Mouse (Mus musculus) spleen, adult 2 months (tissue): ENCODE data around the gene Csrnp2. TPM values are rescaled to one million over a fixed set of nuclear protein-coding genes. Genes with fewer than 3 reads are reported as not detected.
"Not testable (repeated sequence)": the region's sequence is repeated elsewhere in the genome, so short reads cannot be mapped to it uniquely, and the experiment has no call there.

Experiments
- DNase-seq, 2 experiments: peaks; one replicate each; pipeline versions ENCODE4 v3.0.0 to v3.0.0-alpha.2; 2012 to 2021; ENCODE audit warnings: low spot score in 2 of 2, low read depth in 1 of 2
- H3K27ac ChIP-seq: fragments of 200-500 bp; 2 replicates; pipeline ENCODE4 v1.5.1; 2012; ENCODE audit warnings: low read length, inconsistent platforms; ENCODE audit not compliant: insufficient read depth
- H3K27me3 ChIP-seq: fragments of 200-500 bp; 2 replicates; pipeline ENCODE4 v1.6.1; 2012; ENCODE audit warnings: mild to moderate bottlenecking, moderate library complexity, low read length, inconsistent platforms; ENCODE audit not compliant: control insufficient read depth, insufficient read depth
- H3K36me3 ChIP-seq: fragments of 200-500 bp; 2 replicates; pipeline ENCODE4 v1.6.1; 2012; ENCODE audit warnings: mild to moderate bottlenecking, low read length, inconsistent platforms; ENCODE audit not compliant: control insufficient read depth, insufficient read depth
- H3K4me1 ChIP-seq: fragments of 200-500 bp; 2 replicates; pipeline ENCODE4 v1.6.1; 2011; ENCODE audit warnings: inconsistent platforms; ENCODE audit not compliant: control insufficient read depth, insufficient read depth, insufficient read length
- H3K4me3 ChIP-seq: fragments of 200-500 bp; 2 replicates; pipeline ENCODE4 v1.5.1; 2011; ENCODE audit warnings: mild to moderate bottlenecking, inconsistent platforms; ENCODE audit not compliant: insufficient read depth, insufficient read length; ENCODE audit errors: extremely low read depth
- CTCF ChIP-seq: fragments of 200-500 bp; IDR thresholded peaks from 2 replicates; pipeline ENCODE4 v1.5.1; 2011; ENCODE audit warnings: mild to moderate bottlenecking, inconsistent platforms; ENCODE audit not compliant: insufficient read depth, insufficient read length, insufficient replicate concordance; ENCODE audit errors: extremely low read depth
- POLR2A ChIP-seq: fragments of 200-500 bp; IDR thresholded peaks from 2 replicates; pipeline ENCODE4 v1.6.1; 2011; ENCODE audit warnings: low read depth, low read length, inconsistent platforms
- WGBS: fragments of 180-500 bp; shearing (Covaris S2); methylation state at CpG from one replicate; pipeline ENCODE4 v1.1.7; 2018; 5-methylcytosine and 5-hydroxymethylcytosine counted together
- polyA plus RNA-seq: library from polyadenylated mRNA; depleted of rRNA; stranded (reverse); fragments of >200 nt; gene quantifications from 2 replicates; pipeline ENCODE4 v1.2.3, GENCODE M21; 2012

Csrnp2 gene
- polyA plus RNA-seq, 1 experiment = 1.7 TPM

GRCm38 (mm10) chr15:100527900-100528299 is 32.6 kb upstream of the Csrnp2 start:
- Histone ChIP-seq H3K27ac (no peak overlapping the region), H3K27me3 (no peaks in the 10 kb centered on the region), H3K36me3 (no peaks in the 10 kb centered on the region), H3K4me3 (no peak overlapping the region), H3K4me1 (no peaks in the 10 kb centered on the region)
- WGBS = 79% methylated on average over 5 of the region's 5 CpGs
- TF ChIP-seq CTCF = no peak
- TF ChIP-seq POLR2A = no peak
- DNase-seq = no peak

GRCm38 (mm10) chr15:100525405-100525804 is 30.1 kb upstream of the Csrnp2 start:
- Histone ChIP-seq H3K4me1 (no peaks in the 10 kb centered on the region), H3K27me3 (no peaks in the 10 kb centered on the region), H3K27ac (no peak overlapping the region), H3K4me3 (no peak overlapping the region), H3K36me3 (no peaks in the 10 kb centered on the region)
- no peak for DNase-seq
- no peak for TF ChIP-seq CTCF
- no peak for TF ChIP-seq POLR2A
- WGBS = 93% methylated on average over 14 of the region's 14 CpGs

GRCm38 (mm10) chr15:100520306-100520705 is 25.0 kb upstream of the Csrnp2 start:
- H3K4me1 ChIP-seq = no peaks in the 10 kb centered on the region
- 0 out of 2 replicates have a peak, but pooled peaks cover 2% of the 10 kb centered on the region for H3K36me3 ChIP-seq
- no peak overlapping the region for H3K4me3 ChIP-seq
- H3K27me3 ChIP-seq = no peaks in the 10 kb centered on the region
- no peak overlapping the region for H3K27ac ChIP-seq
- 94% methylated on average over 14 of the region's 14 CpGs for WGBS
- TF ChIP-seq CTCF (no peak), POLR2A (no peak)
- DNase-seq = no peak

GRCm38 (mm10) chr15:100515121-100515520 is 19.8 kb upstream of the Csrnp2 start:
- no peak for TF ChIP-seq CTCF
- no peak for TF ChIP-seq POLR2A
- DNase-seq = no peak
- no peaks in the 10 kb centered on the region for H3K27me3 ChIP-seq
- no peak overlapping the region for H3K4me3 ChIP-seq
- 91% methylated on average over 2 of the region's 2 CpGs for WGBS
- peaks cover 3% of the 10 kb centered on the region; the same call in 1 of the 2 replicates for H3K36me3 ChIP-seq
- no peaks in the 10 kb centered on the region for H3K4me1 ChIP-seq
- no peak overlapping the region for H3K27ac ChIP-seq

- Histone ChIP-seq H3K36me3 (peaks cover 3% of the 10 kb centered on the region; the same call in 1 of the 2 replicates), H3K27me3 (no peaks in the 10 kb centered on the region), H3K4me1 (no peaks in the 10 kb centered on the region), H3K27ac (no peak overlapping the region), H3K4me3 (no peak overlapping the region)
- TF ChIP-seq CTCF (no peak), POLR2A (no peak)
- no peak for DNase-seq
- WGBS = 92% methylated on average over 4 of the region's 4 CpGs
Observed at GRCm38 (mm10) chr15:100513387-100513786, 18.1 kb upstream of the Csrnp2 start.

- Histone ChIP-seq H3K4me1 (peaks cover 2% of the 10 kb centered on the region; the same call in 1 of the 2 replicates), H3K36me3 (peaks cover 3% of the 10 kb centered on the region; the same call in 1 of the 2 replicates), H3K27ac (no peak overlapping the region), H3K4me3 (no peak overlapping the region), H3K27me3 (no peaks in the 10 kb centered on the region)
- WGBS = 95% methylated on average over 11 of the region's 11 CpGs
- TF ChIP-seq CTCF (no peak), POLR2A (no peak)
- no peak for DNase-seq
Observed at GRCm38 (mm10) chr15:100510072-100510471, 14.8 kb upstream of the Csrnp2 start.

GRCm38 (mm10) chr15:100508454-100509167 is 13.3 kb upstream of the Csrnp2 start:
- TF ChIP-seq POLR2A (no peak), CTCF (no peak)
- WGBS = 88% methylated on average over 13 of the region's 13 CpGs
- Histone ChIP-seq H3K27me3 (no peaks in the 10 kb centered on the region), H3K4me1 (peaks cover 2% of the 10 kb centered on the region; the same call in 1 of the 2 replicates), H3K36me3 (peaks cover 3% of the 10 kb centered on the region; the same call in 1 of the 2 replicates), H3K27ac (no peak overlapping the region), H3K4me3 (no peak overlapping the region)
- no peak for DNase-seq

GRCm38 (mm10) chr15:100499506-100499905 is 4.2 kb upstream of the Csrnp2 start:
- not testable (repeated sequence) for H3K27ac ChIP-seq, H3K27me3 ChIP-seq, H3K4me3 ChIP-seq, H3K4me1 ChIP-seq, H3K36me3 ChIP-seq, DNase-seq
- WGBS = 90% methylated on average over 8 of the region's 8 CpGs
